Mouse (Mus musculus): Measurements from ENCODE around the gene Gm21969. TPM values are rescaled to one million over a fixed set of nuclear protein-coding genes. Genes with fewer than 3 reads are reported as not detected.

Gm21969 gene
- polyA plus RNA-seq, 1 experiment from 2014 or later = not detected

- no peak overlapping the region for H3K4me3 ChIP-seq (replicated peaks; ENCODE audit: low read length)
- ATAC-seq (ENCODE audit: low FRiP score) (no peak), DNase-seq (ENCODE audit: low spot score) (no peak)
- peaks cover 26% of the 10 kb centered on the region for H3K36me3 ChIP-seq (replicated peaks; ENCODE audit: control insufficient read depth, insufficient read depth)
- WGBS = 13% methylated on average over 12 of the region's 12 CpGs
- H3K27ac ChIP-seq = peak overlapping the region; percentile 14; the same call in 1 of the 2 replicates
- H3K4me2 ChIP-seq (replicated peaks) = no peak overlapping the region
- no peaks in the 10 kb centered on the region for H3K9me3 ChIP-seq (ENCODE audit: control insufficient read depth, low read length)
- H3K4me1 ChIP-seq (replicated peaks; ENCODE audit: control insufficient read depth, insufficient read depth, low read length) = peaks cover 21% of the 10 kb centered on the region
- peak overlapping the region; percentile 42 for H3K9ac ChIP-seq
- H3K27me3 ChIP-seq (ENCODE audit: control insufficient read depth, insufficient read depth, low read length) = peaks cover 17% of the 10 kb centered on the region
Measured at GRCm38 (mm10) chr4:139639801-139640200, 36.8 kb downstream of the Gm21969 start.

DNA sequence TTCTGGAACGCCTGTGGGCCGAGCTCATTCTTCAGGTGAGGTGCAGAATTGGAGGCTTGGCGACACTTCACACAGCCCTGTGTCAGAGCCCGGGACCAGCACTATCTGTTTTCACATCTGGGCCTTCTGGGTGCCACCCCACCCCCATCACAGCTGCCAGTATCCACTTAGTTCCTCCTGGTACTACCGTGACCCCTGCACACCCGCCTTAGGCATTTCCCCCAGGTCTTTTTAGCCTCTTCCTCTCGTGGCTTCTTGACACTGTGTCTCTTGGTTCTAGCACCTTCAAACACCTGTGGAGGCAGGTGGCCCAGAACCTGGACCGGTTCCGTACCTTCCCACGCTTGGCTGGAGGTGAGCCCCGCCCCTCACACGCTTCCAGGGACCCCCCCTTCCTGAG, 37.3 kb downstream of the Gm21969 start:
- H3K9ac ChIP-seq = peak overlapping the region; percentile 42; the same call in 1 of the 2 replicates
- 67% methylated on average over 12 of the region's 12 CpGs for WGBS
- ATAC-seq (ENCODE audit: low FRiP score) = no peak

GRCm38 (mm10) chr4:139640775-139641174, 37.8 kb downstream of the Gm21969 start:
- Histone ChIP-seq H3K9ac (no peak overlapping the region), H3K4me1 (replicated peaks; ENCODE audit: control insufficient read depth, insufficient read depth, low read length) (peaks cover 21% of the 10 kb centered on the region), H3K27ac (no peak overlapping the region), H3K36me3 (replicated peaks; ENCODE audit: control insufficient read depth, insufficient read depth) (peaks cover 28% of the 10 kb centered on the region), H3K9me3 (ENCODE audit: control insufficient read depth, low read length) (no peaks in the 10 kb centered on the region), H3K4me3 (replicated peaks; ENCODE audit: low read length) (no peak overlapping the region), H3K4me2 (replicated peaks) (no peak overlapping the region), H3K27me3 (ENCODE audit: control insufficient read depth, insufficient read depth, low read length) (peaks cover 17% of the 10 kb centered on the region)
- ATAC-seq (ENCODE audit: low FRiP score) (no peak), DNase-seq (ENCODE audit: low spot score) (no peak)
- 51% methylated on average over 5 of the region's 6 CpGs for WGBS

More for the DNA sequence above, 37.3 kb downstream of the Gm21969 start:
- H3K4me3 ChIP-seq (replicated peaks; ENCODE audit: low read length) = no peak overlapping the region
- peaks cover 21% of the 10 kb centered on the region for H3K4me1 ChIP-seq (replicated peaks; ENCODE audit: control insufficient read depth, insufficient read depth, low read length)
- H3K4me2 ChIP-seq (replicated peaks) = no peak overlapping the region
- no peaks in the 10 kb centered on the region for H3K9me3 ChIP-seq (ENCODE audit: control insufficient read depth, low read length)
- H3K36me3 ChIP-seq (replicated peaks; ENCODE audit: control insufficient read depth, insufficient read depth) = peaks cover 29% of the 10 kb centered on the region
- peaks cover 17% of the 10 kb centered on the region for H3K27me3 ChIP-seq (ENCODE audit: control insufficient read depth, insufficient read depth, low read length)
- DNase-seq (ENCODE audit: low spot score) = no peak
- H3K27ac ChIP-seq = no peak overlapping the region

- H3K4me3 ChIP-seq (replicated peaks; ENCODE audit: low read length) = no peak overlapping the region
- H3K9me3 ChIP-seq (ENCODE audit: control insufficient read depth, low read length) = no peaks in the 10 kb centered on the region
- no peak overlapping the region; the same call in 1 of the 2 replicates for H3K9ac ChIP-seq
- peaks cover 21% of the 10 kb centered on the region for H3K4me1 ChIP-seq (replicated peaks; ENCODE audit: control insufficient read depth, insufficient read depth, low read length)
- DNase-seq (ENCODE audit: low spot score) (no peak), ATAC-seq (ENCODE audit: low FRiP score) (no peak)
- H3K36me3 ChIP-seq (replicated peaks; ENCODE audit: control insufficient read depth, insufficient read depth) = peaks cover 29% of the 10 kb centered on the region
- peak overlapping the region; percentile 42 for H3K4me2 ChIP-seq (replicated peaks)
- H3K27ac ChIP-seq = no peak overlapping the region
- H3K27me3 ChIP-seq (ENCODE audit: control insufficient read depth, insufficient read depth, low read length) = peaks cover 17% of the 10 kb centered on the region
- 2% methylated on average over 30 of the region's 30 CpGs for WGBS
Measured at GRCm38 (mm10) chr4:139641829-139642425, 38.9 kb downstream of the Gm21969 start.

DNA sequence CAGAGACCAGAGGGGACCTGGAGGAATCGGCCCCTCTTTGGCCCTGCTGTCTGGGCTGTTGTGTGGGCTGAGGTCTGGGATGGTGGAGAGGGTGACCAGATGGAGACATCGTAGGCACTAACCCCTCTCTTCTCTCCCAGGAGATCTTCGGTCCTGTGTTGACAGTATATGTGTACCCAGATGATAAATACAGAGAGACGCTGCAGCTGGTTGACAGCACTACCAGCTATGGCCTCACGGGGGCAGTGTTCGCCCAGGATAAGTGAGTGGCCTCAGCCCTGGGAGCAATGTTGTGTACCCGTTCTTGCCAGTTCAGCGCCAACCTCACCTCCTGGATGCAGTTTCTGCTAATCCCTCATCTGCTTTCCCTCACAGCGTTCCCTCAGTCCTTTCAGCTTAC, 41.0 kb downstream of the Gm21969 start:
- WGBS = 14% methylated on average over 9 of the region's 9 CpGs
- Histone ChIP-seq H3K27me3 (ENCODE audit: control insufficient read depth, insufficient read depth, low read length) (peaks cover 17% of the 10 kb centered on the region), H3K9me3 (ENCODE audit: control insufficient read depth, low read length) (no peaks in the 10 kb centered on the region), H3K4me3 (replicated peaks; ENCODE audit: low read length) (no peak overlapping the region), H3K27ac (no peak overlapping the region), H3K36me3 (replicated peaks; ENCODE audit: control insufficient read depth, insufficient read depth) (peaks cover 30% of the 10 kb centered on the region), H3K9ac (no peak overlapping the region), H3K4me1 (replicated peaks; ENCODE audit: control insufficient read depth, insufficient read depth, low read length) (peaks cover 21% of the 10 kb centered on the region), H3K4me2 (replicated peaks) (no peak overlapping the region)
- peak; percentile 91 for DNase-seq (ENCODE audit: low spot score)
- peak; percentile 38; the same call in 1 of the 2 replicates for ATAC-seq (ENCODE audit: low FRiP score)

GRCm38 (mm10) chr4:139646916-139647315, 43.9 kb downstream of the Gm21969 start:
- Histone ChIP-seq H3K36me3 (replicated peaks; ENCODE audit: control insufficient read depth, insufficient read depth) (peaks cover 30% of the 10 kb centered on the region), H3K9ac (no peak overlapping the region), H3K27ac (no peak overlapping the region), H3K27me3 (ENCODE audit: control insufficient read depth, insufficient read depth, low read length) (peaks cover 12% of the 10 kb centered on the region), H3K4me2 (replicated peaks) (no peak overlapping the region), H3K4me3 (replicated peaks; ENCODE audit: low read length) (no peak overlapping the region), H3K9me3 (ENCODE audit: control insufficient read depth, low read length) (no peaks in the 10 kb centered on the region), H3K4me1 (replicated peaks; ENCODE audit: control insufficient read depth, insufficient read depth, low read length) (peaks cover 7% of the 10 kb centered on the region; the same call in 1 of the 2 replicates)
- DNase-seq (ENCODE audit: low spot score) (no peak), ATAC-seq (ENCODE audit: low FRiP score) (no peak)
- WGBS = 84% methylated on average over 7 of the region's 7 CpGs

GRCm38 (mm10) chr4:139650086-139650743, 47.2 kb downstream of the Gm21969 start:
- Histone ChIP-seq H3K4me3 (replicated peaks; ENCODE audit: low read length) (no peak overlapping the region), H3K4me1 (replicated peaks; ENCODE audit: control insufficient read depth, insufficient read depth, low read length) (no peaks in the 10 kb centered on the region), H3K9ac (no peak overlapping the region), H3K4me2 (replicated peaks) (no peak overlapping the region), H3K36me3 (replicated peaks; ENCODE audit: control insufficient read depth, insufficient read depth) (peaks cover 20% of the 10 kb centered on the region), H3K27me3 (ENCODE audit: control insufficient read depth, insufficient read depth, low read length) (no peaks in the 10 kb centered on the region), H3K9me3 (ENCODE audit: control insufficient read depth, low read length) (no peaks in the 10 kb centered on the region), H3K27ac (no peak overlapping the region)
- DNase-seq (ENCODE audit: low spot score) (no peak), ATAC-seq (ENCODE audit: low FRiP score) (no peak)
- WGBS = 73% methylated on average over 15 of the region's 15 CpGs

DNA sequence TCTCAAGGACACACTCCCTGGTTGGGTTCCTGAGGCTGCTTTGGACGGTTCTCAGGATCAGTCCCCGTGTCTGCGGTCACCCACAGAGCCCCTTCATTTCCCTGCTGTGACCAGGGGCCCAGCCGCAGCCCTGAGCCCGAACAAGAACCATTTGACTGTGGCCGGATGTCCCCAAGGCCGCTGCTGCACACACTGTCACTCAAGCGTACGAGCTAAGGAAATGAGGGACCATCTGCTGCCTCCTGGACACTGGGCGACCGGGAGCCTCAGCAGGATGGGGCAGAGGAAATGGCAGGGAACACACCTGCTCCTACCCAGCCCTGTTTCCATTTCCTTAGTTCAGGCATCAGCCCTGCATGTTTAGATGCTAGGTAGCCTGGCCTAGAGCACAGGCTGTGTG, 47.9 kb downstream of the Gm21969 start:
- no peaks in the 10 kb centered on the region for H3K9me3 ChIP-seq (ENCODE audit: control insufficient read depth, low read length)
- H3K27ac ChIP-seq = no peak overlapping the region
- DNase-seq (ENCODE audit: low spot score) = no peak
- no peak overlapping the region for H3K9ac ChIP-seq
- H3K4me2 ChIP-seq (replicated peaks) = no peak overlapping the region
- WGBS = 32% methylated on average over 11 of the region's 11 CpGs
- H3K36me3 ChIP-seq (replicated peaks; ENCODE audit: control insufficient read depth, insufficient read depth) = peaks cover 15% of the 10 kb centered on the region
- no peaks in the 10 kb centered on the region for H3K27me3 ChIP-seq (ENCODE audit: control insufficient read depth, insufficient read depth, low read length)
- no peak for ATAC-seq (ENCODE audit: low FRiP score)
- H3K4me3 ChIP-seq (replicated peaks; ENCODE audit: low read length) = no peak overlapping the region
- H3K4me1 ChIP-seq (replicated peaks; ENCODE audit: control insufficient read depth, insufficient read depth, low read length) = no peaks in the 10 kb centered on the region

DNA sequence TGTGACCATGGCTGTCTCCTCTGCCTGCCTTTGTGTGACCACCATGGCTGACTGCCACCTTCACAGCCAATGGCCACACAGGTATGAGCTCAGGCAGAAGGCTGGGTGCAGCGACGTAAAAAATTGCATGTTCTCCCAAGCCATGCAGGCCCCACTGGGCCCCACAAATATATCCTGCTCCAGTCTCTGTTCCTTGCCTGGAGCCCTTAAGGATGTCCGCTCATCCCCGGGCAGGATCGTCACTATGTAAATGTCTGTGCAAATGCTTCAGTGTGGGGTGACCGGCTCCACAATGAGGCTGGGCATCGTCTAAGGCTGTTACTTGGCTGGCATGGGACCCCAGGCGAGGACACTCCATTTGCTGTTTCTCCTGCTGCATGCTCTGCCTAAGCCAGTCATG, 50.3 kb downstream of the Gm21969 start, which contains the start of gene Tas1r2:
Gene Tas1r2, plus strand, starts transcription at position 301 of the 400 bp plus-strand sequence.
- no peaks in the 10 kb centered on the region for H3K9me3 ChIP-seq (ENCODE audit: control insufficient read depth, low read length)
- DNase-seq (ENCODE audit: low spot score) (no peak), ATAC-seq (ENCODE audit: low FRiP score) (no peak)
- H3K4me3 ChIP-seq (replicated peaks; ENCODE audit: low read length) = no peak within 1 kb of the TSS
- H3K9ac ChIP-seq = no peak within 1 kb of the TSS
- peaks cover 6% of the 10 kb centered on the region for H3K36me3 ChIP-seq (replicated peaks; ENCODE audit: control insufficient read depth, insufficient read depth)
- 84% methylated on average over 8 of the region's 8 CpGs for WGBS
- no peaks in the 10 kb centered on the region for H3K27me3 ChIP-seq (ENCODE audit: control insufficient read depth, insufficient read depth, low read length)
- H3K27ac ChIP-seq = no peak within 1 kb of the TSS
- H3K4me2 ChIP-seq (replicated peaks) = no peak within 1 kb of the TSS
- H3K4me1 ChIP-seq (replicated peaks; ENCODE audit: control insufficient read depth, insufficient read depth, low read length) = no peaks in the 10 kb centered on the region
